Mouse (Mus musculus): ENCODE data around the gene Serinc4. TPM values are rescaled to one million over a fixed set of nuclear protein-coding genes. Genes with fewer than 3 reads are reported as not detected.

Serinc4 gene
- polyA plus RNA-seq, 1 experiment from 2014 or later: not detected

DNA sequence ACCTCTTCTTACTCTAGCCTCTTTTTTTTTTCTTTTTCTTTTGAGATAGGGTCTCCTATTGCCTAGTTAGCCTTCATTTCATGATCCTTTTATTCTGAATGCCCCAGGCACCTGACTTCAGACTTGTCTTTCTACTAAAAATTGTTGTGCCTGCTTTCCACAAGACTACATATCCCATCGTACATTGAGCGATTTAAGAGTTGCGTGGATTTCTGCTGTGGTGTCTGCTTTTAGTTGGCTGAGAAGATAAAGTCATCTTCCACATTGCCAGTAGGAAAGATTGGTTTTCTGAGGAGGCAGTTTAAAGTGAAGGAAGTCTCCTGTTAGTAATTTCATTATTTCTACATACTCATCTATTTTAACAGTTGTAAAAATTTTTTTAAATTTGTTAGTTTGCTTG is 41.0 kb downstream of the Serinc4 start:
- Histone ChIP-seq H3K9ac (peak overlapping the region; percentile 99), H3K4me2 (peak overlapping the region; percentile 89), H3K27ac (no peak overlapping the region), H3K4me3 (peak overlapping the region; percentile 100), H3K27me3 (replicated peaks) (no peaks in the 10 kb centered on the region), H3K9me3 (replicated peaks) (no peaks in the 10 kb centered on the region), H3K4me1 (peaks cover 44% of the 10 kb centered on the region), H3K36me3 (peaks cover 51% of the 10 kb centered on the region)
- no peak for ATAC-seq
- WGBS (ENCODE audit: insufficient replicate concordance): 75% methylated on average over 3 of the region's 3 CpGs

DNA sequence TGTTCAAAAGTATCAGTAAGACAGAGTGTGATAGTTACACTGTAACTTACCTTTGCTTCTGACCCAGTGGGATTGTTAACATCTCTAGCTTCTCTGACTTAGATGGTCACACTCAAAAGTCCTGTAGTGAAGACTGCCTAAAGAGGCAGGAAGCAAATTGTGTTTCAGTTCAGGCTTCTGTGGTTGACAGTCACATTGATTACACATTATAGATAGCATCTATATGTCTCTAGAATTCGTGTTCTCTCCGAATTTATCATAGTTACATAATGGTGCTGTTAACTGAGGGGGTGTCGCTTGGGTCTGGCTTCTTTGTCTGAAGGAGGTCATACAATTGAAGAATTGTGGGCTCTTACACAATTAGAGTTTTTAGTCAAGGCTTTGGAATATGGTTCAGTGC is 41.5 kb downstream of the Serinc4 start:
- Histone ChIP-seq H3K27me3 (replicated peaks) (no peaks in the 10 kb centered on the region), H3K9ac (peak overlapping the region; percentile 99), H3K4me1 (peaks cover 44% of the 10 kb centered on the region), H3K27ac (0 out of 2 replicates have a peak overlapping the region, but pooled peaks have one; percentile 96), H3K4me2 (peak overlapping the region; percentile 89), H3K4me3 (peak overlapping the region; percentile 100), H3K36me3 (peaks cover 47% of the 10 kb centered on the region), H3K9me3 (replicated peaks) (no peaks in the 10 kb centered on the region)
- no peak for ATAC-seq
- WGBS (ENCODE audit: insufficient replicate concordance): 27% methylated on average over 3 of the region's 3 CpGs

DNA sequence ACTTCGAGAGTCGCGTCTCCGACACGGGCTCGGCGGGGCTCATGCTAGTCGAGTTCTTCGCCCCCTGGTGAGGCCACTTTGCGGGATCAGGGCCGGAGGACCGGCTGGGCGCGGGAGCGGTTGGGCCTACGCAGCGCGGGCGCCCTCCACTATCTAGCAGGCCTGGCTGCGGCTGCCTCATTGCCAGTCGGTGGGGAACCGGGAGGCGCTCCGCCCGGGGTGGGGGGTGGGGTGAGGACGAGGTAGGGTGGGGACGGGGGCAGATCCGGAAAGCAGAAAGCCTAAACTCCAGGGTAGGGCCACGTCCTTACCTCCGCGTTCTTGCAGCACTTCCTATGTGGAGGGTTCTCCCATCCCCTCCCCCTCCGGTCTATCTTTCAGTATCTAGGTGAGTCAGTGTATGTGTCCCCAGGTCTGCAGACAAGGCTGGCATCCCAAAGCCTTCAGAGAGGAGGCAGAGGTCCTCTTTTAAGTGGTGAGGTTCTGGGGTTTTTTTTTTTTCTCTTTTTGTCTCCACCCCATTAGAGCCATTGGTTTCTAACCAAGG is 42.4 kb downstream of the Serinc4 start:
- Histone ChIP-seq H3K9ac (peak overlapping the region; percentile 99), H3K27ac (peak overlapping the region; percentile 96), H3K4me2 (peak overlapping the region; percentile 89), H3K4me1 (peaks cover 44% of the 10 kb centered on the region), H3K36me3 (peaks cover 40% of the 10 kb centered on the region), H3K9me3 (replicated peaks) (no peaks in the 10 kb centered on the region), H3K4me3 (peak overlapping the region; percentile 100), H3K27me3 (replicated peaks) (no peaks in the 10 kb centered on the region)
- peak; percentile 73 for ATAC-seq
- 0% methylated on average over 32 of the region's 32 CpGs for WGBS (ENCODE audit: insufficient replicate concordance)

DNA sequence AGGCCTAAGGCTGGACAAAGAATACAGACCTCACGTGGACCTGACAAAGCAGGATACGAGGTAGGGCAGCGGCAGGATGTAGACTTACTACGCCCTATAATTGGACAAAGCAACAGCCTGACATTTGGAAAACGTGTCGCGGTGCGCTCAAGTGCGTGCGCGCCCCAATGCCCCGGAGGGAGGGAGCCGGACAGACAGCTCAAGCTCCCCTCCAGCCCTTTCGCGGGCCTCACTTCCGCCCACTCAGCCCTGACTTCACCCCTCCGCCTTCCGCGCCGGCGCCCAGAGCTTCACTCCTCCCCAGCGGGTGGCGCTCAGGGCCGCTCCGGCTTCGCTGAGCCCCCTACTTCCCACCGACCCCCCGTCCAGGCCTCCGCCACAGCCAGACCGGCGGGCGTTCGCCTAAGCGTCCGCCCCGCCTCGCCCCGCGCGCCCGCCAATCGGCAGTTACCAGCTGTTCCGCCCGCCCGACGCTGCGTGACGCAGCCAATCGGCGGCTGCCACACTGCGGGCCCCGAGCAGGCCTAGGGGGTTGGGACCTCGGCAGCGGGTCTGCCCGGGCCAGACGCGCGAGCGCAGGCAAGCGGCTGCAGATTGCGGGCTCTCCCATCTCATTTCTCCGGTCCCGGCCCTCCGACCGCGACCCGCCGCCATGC is 43.1 kb downstream of the Serinc4 start, which contains the start of the genes Pdia3 and Catsper2:
Gene Pdia3, plus strand, starts transcription at position 389 of the 656 bp plus-strand sequence.
Gene Catsper2, minus strand, starts transcription at position 406 of the 656 bp plus-strand sequence.
- Histone ChIP-seq H3K9me3 (replicated peaks) (no peaks in the 10 kb centered on the region), H3K27me3 (replicated peaks) (no peaks in the 10 kb centered on the region), H3K4me3 (peak within 1 kb of the TSS; percentile 100), H3K36me3 (peaks cover 33% of the 10 kb centered on the region), H3K4me1 (peaks cover 44% of the 10 kb centered on the region), H3K9ac (peak within 1 kb of the TSS; percentile 99), H3K27ac (peak within 1 kb of the TSS; percentile 96), H3K4me2 (peak within 1 kb of the TSS; percentile 89)
- peak; percentile 98 for ATAC-seq
- under 1% methylated on average over 64 of the region's 68 CpGs for WGBS (ENCODE audit: insufficient replicate concordance)

DNA sequence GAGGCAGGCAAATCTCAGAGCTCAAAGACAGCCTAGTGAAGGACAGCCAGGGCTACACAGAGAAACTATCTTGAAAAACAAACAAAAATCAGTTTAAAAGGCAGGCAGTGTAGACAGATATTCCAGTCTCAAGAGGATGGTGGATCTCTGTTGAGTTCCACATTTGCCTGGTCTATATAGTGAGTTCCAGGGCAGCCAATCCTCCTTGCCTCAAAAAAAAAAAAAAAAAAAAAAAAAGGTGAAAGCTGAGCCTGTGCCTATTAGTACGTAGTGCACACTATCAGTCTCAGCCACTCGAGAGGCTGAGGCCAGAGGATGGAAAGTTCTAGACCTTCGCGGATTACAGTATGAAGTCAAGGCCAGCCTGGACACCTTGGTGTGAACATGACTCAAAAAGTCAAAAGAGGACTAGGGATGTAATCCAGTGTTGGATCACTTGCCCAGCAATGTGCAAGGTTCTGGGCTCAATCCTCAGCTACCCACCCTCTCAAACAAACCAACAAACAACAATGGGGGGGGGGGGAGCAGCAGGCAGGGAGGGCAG is 43.7 kb downstream of the Serinc4 start:
- no peak for ATAC-seq
- Histone ChIP-seq H3K36me3 (peaks cover 27% of the 10 kb centered on the region), H3K4me1 (peaks cover 44% of the 10 kb centered on the region), H3K9me3 (replicated peaks) (no peaks in the 10 kb centered on the region), H3K27ac (peak overlapping the region; percentile 96), H3K4me3 (peak overlapping the region; percentile 100), H3K4me2 (peak overlapping the region; percentile 89), H3K9ac (peak overlapping the region; percentile 99), H3K27me3 (replicated peaks) (no peaks in the 10 kb centered on the region)
- 6% methylated on average over 4 of the region's 4 CpGs for WGBS (ENCODE audit: insufficient replicate concordance)

DNA sequence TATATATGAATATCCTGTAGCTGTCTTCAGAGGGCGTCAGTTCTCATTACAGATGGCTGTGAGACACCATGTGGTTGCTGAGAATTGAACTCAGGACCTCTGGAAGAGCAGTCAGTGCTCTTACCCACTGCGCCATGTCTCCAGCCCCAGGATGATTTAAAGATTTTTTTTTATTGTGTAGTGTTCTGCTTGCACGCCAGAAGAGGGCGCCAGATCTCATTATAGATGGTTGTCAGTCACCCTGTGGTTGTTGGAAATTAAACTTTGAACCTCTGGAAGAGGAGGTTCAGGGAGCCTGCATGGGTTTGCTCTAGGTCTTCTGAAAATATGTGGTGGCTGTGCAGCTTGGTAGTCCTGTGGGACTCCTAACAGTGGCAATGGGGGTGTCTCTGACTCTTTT is 48.4 kb downstream of the Serinc4 start:
- ATAC-seq: peak; percentile 39; the same call in 1 of the 2 replicates
- Histone ChIP-seq H3K4me2 (no peak overlapping the region), H3K9me3 (replicated peaks) (no peaks in the 10 kb centered on the region), H3K4me1 (peaks cover 13% of the 10 kb centered on the region), H3K9ac (no peak overlapping the region), H3K36me3 (no peaks in the 10 kb centered on the region), H3K4me3 (no peak overlapping the region), H3K27ac (no peak overlapping the region), H3K27me3 (replicated peaks) (no peaks in the 10 kb centered on the region)
- 19% methylated on average over 4 of the region's 4 CpGs for WGBS (ENCODE audit: insufficient replicate concordance)

DNA sequence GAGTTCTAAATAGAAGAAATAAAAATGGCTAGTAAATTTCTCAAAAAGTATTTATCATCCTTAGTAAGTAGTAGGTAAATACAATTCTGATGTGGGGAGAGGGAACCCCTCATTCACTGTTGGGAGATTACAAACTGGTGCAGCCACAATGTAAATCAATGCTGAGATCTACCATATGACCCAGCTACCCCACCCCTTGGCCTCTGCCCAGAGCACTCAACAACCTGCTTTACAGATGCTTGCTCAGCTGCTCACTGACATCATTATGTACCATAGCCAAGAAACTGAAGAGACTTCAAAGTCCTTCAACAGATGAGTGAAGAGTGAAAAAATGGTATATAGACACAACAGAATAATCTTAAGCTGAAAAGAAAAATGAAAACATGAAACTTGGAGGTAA is 53.3 kb downstream of the Serinc4 start:
- Histone ChIP-seq H3K4me2 (no peak overlapping the region), H3K36me3 (no peaks in the 10 kb centered on the region), H3K4me3 (no peak overlapping the region), H3K9me3 (replicated peaks) (no peaks in the 10 kb centered on the region), H3K4me1 (no peaks in the 10 kb centered on the region), H3K9ac (no peak overlapping the region), H3K27me3 (replicated peaks) (peaks cover 6% of the 10 kb centered on the region; the same call in 1 of the 2 replicates), H3K27ac (no peak overlapping the region)
- ATAC-seq: no peak

DNA sequence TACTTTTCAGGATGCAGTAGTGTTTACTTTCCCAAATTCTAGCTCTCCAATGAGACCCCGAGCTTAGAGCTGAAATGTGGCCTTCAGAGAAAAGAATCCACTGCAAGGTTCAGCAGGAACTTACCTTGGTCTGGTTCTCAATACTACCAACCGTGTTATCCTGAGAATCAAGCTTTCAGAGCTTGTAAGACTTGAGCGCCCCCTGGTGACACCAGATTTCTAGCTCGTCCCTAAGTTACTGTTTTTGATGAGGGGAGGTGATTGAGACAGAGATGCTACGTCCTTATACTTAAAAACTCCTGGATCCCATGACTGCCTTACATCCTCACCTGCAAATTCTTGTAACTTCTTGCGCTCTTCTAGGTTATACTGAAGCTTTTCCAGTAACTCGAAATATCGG is 60.0 kb downstream of the Serinc4 start:
- Histone ChIP-seq H3K9ac (no peak overlapping the region), H3K4me2 (no peak overlapping the region), H3K27me3 (replicated peaks) (peaks cover 6% of the 10 kb centered on the region; the same call in 1 of the 2 replicates), H3K27ac (no peak overlapping the region), H3K4me3 (no peak overlapping the region), H3K9me3 (replicated peaks) (no peaks in the 10 kb centered on the region), H3K4me1 (no peaks in the 10 kb centered on the region), H3K36me3 (no peaks in the 10 kb centered on the region)
- no peak for ATAC-seq
- WGBS (ENCODE audit: insufficient replicate concordance): 14% methylated on average over 8 of the region's 8 CpGs

Small RNAs within 50 kb of the gene (microRNA-seq; reads per million reads assigned to microRNA genes)
- not detected for gene Gm22953

Other genes starting within 250 kb of the Serinc4 start
- gene Trp53bp1, start 185.4 kb downstream of the Serinc4 start, polyA plus RNA-seq (2016; fragmentation: Nextera tagmentation; extraction: Ambion mirVana): 22.2 and 23.3 TPM in 2 replicates
- 0.25 and 0.29 TPM in 2 replicates for gene Map1a, start 167.2 kb downstream of the Serinc4 start, polyA plus RNA-seq (2016; fragmentation: Nextera tagmentation; extraction: Ambion mirVana)
- 8.1 and 8.7 TPM in 2 replicates for gene Ppip5k1, start 101.4 kb downstream of the Serinc4 start, polyA plus RNA-seq (2016; fragmentation: Nextera tagmentation; extraction: Ambion mirVana)
- gene Ckmt1, start 99.1 kb downstream of the Serinc4 start, polyA plus RNA-seq (2016; fragmentation: Nextera tagmentation; extraction: Ambion mirVana): 0.16 TPM in 1 of 2 replicates, not detected in the other
- gene Strc, start 69.6 kb downstream of the Serinc4 start, polyA plus RNA-seq (2016; fragmentation: Nextera tagmentation; extraction: Ambion mirVana): not detected in 2 replicates
- gene Pdia3, start 43.0 kb downstream of the Serinc4 start, polyA plus RNA-seq (2016; fragmentation: Nextera tagmentation; extraction: Ambion mirVana): 353 and 364 TPM in 2 replicates
- gene Catsper2, start 43.0 kb downstream of the Serinc4 start, polyA plus RNA-seq (2016; fragmentation: Nextera tagmentation; extraction: Ambion mirVana): 0.84 and 1.0 TPM in 2 replicates
- 1.4 and 1.6 TPM in 2 replicates for gene Ell3, start 12.5 kb downstream of the Serinc4 start, polyA plus RNA-seq (2016; fragmentation: Nextera tagmentation; extraction: Ambion mirVana)
- 321 and 334 TPM in 2 replicates for gene Serf2, start 7.6 kb downstream of the Serinc4 start, polyA plus RNA-seq (2016; fragmentation: Nextera tagmentation; extraction: Ambion mirVana)
- 111 and 127 TPM in 2 replicates for gene Hypk, start 3.5 kb downstream of the Serinc4 start, polyA plus RNA-seq (2016; fragmentation: Nextera tagmentation; extraction: Ambion mirVana)
- gene Mfap1b, start 17.3 kb upstream of the Serinc4 start, polyA plus RNA-seq (2016; fragmentation: Nextera tagmentation; extraction: Ambion mirVana): 32.2 and 34.4 TPM in 2 replicates
- 15.2 and 17.3 TPM in 2 replicates for gene Mfap1a, start 49.9 kb upstream of the Serinc4 start, polyA plus RNA-seq (2016; fragmentation: Nextera tagmentation; extraction: Ambion mirVana)
- 10.8 and 11.1 TPM in 2 replicates for gene Wdr76, start 49.9 kb upstream of the Serinc4 start, polyA plus RNA-seq (2016; fragmentation: Nextera tagmentation; extraction: Ambion mirVana)

Data from liver, embryonic 12.5 days (tissue).